Mouse (Mus musculus): ENCODE data around the gene Tmcc1.

- TF ChIP-seq CTCF (IDR thresholded peaks at IDR 0.05; ENCODE audit: low read depth, low read length) = no peak
- no peak for TF ChIP-seq POLR2A (IDR thresholded peaks at IDR 0.05; ENCODE audit: insufficient read depth, low read length)
- TF ChIP-seq EP300 (IDR thresholded peaks at IDR 0.05; ENCODE audit: insufficient read depth, low read depth, low read length) = 0 out of 2 replicates have a peak, but pooled peaks have one; percentile 18
Measured at GRCm38 (mm10) chr6:116055001-116055471, 138.2 kb downstream of the Tmcc1 start.
